Mouse (Mus musculus) adrenal gland, adult 18-20 months (tissue): ENCODE data around the gene Ifnb1. TPM values are rescaled to one million over a fixed set of nuclear protein-coding genes. Genes with fewer than 3 reads are reported as not detected.
"Not testable (repeated sequence)": the region's sequence is repeated elsewhere in the genome, so short reads cannot be mapped to it uniquely, and the experiment has no call there.

Source experiments
- DNase-seq, 2 experiments: peaks; one replicate each; pipeline ENCODE4 v3.0.0; 2021 to 2022; ENCODE audit warnings: low spot score in 2 of 2
- long read RNA-seq, 2 experiments: library from polyadenylated mRNA; stranded (forward); transcript quantifications; one replicate each; pipeline ENCODE4 v2.0.0; 2021
- total RNA-seq, 2 experiments: library from RNA; stranded (reverse); gene quantifications; 1 replicate in 1 of 2; 2 replicates in 1 of 2; pipeline ENCODE4 v1.2.3; 2021

The Ifnb1 gene
- total RNA-seq, result not detected
- long read RNA-seq, experiment 1, result 0 reads
- long read RNA-seq, experiment 2, result 0 reads

- DNase-seq, result no peak
Observed at GRCm38 (mm10) chr4:88522674-88523073, at the start of gene Ifnb1. TSS of gene Ifnb1 (minus strand) at chr4:88522774.

DNA sequence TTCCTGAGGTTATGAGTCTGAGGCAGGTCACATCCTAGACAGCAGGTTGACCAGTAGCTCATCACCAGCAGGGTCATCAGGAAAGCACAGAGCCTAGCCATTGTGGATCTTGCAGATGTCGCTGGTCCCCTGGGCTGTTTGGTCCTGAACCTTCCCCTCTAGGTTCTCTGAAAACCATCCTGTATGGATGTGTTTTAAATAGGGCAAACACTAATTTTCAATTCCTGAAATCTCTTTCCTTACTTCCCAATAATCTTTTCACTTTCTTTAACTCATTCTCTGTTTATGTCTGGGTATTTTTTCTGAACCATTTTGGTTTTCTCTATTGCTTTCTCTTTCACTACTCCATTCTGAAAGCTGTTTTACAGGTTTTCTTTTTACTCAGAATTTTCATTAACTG is 49.1 kb upstream of the Ifnb1 start, which contains the start of gene Ifna14:
TSS of gene Ifna14 (minus strand) at position 101 of the 400 bp plus-strand sequence.
- no peak for DNase-seq

DNA sequence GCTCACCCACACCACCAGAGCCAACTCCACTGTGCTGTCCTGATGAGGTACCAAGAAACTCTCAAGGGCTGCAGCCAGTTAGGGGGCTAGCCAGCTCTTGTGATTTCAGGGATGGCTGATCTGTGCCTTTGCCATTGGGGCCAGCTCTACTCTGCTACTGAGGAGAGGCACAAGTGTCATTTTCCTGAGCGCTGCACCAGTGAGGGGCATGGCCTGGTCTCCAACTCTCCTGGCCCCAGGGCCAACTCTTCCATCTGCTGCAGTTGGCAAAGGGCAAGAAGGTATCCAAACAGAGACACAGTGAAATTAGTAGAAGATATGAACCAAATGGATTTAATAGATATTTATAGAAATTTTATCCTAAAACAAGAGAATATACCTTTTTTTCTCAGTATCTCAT is 39.2 kb upstream of the Ifnb1 start:
- DNase-seq, result no peak

DNA sequence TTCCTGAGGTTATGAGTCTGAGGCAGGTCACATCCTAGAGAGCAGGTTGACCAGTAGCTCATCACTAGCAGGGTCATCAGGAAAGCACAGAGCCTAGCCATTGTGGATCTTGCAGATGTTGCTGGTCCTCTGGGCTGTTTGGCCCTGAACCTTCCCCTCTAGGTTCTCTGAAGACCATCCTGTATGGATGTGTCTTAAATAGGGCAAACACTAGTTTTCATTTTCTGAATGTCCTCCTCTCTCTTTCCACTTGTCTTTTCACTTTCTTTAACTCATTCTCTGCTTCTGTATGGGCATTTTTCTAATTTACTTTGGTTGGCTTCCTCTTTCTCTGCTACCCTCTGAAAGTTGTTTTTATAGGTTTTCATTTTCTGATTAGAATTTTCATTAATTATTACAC is 35.6 kb upstream of the Ifnb1 start, which contains the start of gene Ifna15:
TSS of gene Ifna15 (minus strand) at position 101 of the 400 bp plus-strand sequence.
- not testable (repeated sequence) for DNase-seq

DNA sequence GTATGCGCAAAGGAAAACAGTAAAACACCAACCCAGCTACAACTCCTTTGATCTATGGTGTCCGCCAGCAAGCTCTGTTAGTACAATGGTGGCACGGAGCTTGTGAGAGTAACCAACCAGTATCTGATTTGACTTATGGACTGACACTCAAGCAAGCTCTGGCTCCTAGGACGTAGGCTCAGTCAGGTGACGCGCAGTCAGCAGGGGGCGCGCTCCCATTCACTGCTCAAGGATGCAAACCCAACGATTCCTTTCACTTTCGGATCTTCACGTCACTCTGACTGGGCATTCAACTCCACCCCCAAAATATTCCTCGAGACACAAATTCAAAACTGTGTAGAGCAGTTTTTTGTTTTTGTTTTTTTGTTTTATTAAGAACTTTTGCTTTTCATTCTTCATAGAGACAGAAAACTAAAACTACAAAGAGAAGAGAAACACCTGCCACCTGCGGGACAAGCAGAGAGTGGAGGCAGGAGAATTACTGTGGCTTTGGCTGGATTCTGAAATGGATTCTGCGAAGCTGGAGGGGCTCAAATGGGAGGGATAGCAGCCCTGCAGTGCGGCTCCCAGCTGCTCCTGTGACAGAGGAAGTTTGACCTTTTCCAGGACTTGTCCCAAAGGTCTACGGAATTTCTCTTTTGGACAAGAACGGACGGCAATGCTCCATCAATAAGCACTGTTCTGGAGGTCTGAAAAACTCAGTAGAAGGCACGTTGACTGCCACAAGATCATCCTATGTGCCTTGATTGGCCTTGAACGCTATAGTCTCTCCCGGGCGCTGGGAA is 27.8 kb upstream of the Ifnb1 start:
- peak; percentile 69 to 76 for DNase-seq

- no peak for DNase-seq
Observed at GRCm38 (mm10) chr4:88547986-88548385, 25.4 kb upstream of the Ifnb1 start.

GRCm38 (mm10) chr4:88543649-88544234 is 21.2 kb upstream of the Ifnb1 start:
- DNase-seq, result no peak

- DNase-seq, result no peak
Observed at GRCm38 (mm10) chr4:88537328-88537727, 14.8 kb upstream of the Ifnb1 start.

- DNase-seq, result peak; percentile 31 to 33
Observed at GRCm38 (mm10) chr4:88536640-88537039, 14.1 kb upstream of the Ifnb1 start.

GRCm38 (mm10) chr4:88535742-88536141 is 13.2 kb upstream of the Ifnb1 start:
- no peak for DNase-seq

DNA sequence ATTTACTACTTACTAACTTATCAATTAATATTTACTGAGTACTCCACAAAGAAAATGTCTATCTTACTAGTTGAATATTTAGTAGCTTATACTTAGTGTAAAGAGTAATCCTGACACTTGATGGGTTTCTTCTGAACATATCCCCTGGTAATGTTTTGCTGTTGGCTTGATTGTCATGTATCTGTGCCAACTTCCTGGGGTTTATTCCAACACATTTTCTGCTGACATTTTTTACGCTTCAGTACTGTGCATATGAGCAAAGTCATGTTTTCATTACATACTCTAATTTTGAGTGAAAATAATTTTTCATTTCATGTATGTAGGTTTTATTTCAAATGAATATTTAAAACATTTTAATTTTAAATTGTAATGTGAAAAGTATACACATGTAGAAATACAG is 12.3 kb upstream of the Ifnb1 start:
- no peak for DNase-seq

GRCm38 (mm10) chr4:88533499-88533898 is 10.9 kb upstream of the Ifnb1 start:
- no peak for DNase-seq

- DNase-seq, result no peak
Observed at GRCm38 (mm10) chr4:88530892-88531291, 8.3 kb upstream of the Ifnb1 start.

- DNase-seq, result no peak
Observed at GRCm38 (mm10) chr4:88530271-88530670, 7.7 kb upstream of the Ifnb1 start.

DNA sequence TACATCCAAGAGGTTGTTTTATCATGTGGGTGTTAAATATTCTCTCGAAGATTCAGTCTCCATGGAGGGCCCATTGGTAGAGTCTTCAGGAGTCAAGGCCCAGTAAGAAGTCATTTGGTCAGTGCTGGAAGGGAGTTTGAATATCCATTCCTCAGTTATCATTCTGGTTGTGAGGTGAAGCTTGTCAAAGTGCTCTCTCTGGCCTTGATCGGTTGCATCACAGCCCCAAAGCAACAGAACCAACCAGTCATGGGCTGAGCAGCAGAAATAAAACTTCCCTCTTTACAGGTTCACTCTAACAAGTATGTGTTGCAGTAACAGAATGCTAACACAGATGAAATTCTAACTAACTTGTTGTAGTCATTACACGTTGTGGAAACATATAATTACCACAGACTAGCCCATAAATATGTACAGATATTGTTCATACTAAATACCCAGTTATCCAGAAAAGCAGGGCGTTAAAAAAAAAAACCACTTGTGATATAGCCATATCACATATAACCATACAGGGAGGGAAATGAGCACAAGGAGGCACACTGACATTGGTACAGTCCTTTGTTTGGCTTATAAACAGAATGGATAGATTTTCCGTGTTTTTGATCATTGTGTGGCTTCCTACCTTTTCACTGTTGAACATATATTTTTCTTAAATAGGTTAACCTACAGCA is 3.9 kb upstream of the Ifnb1 start:
- no peak for DNase-seq

GRCm38 (mm10) chr4:88525393-88525792 is 2.8 kb upstream of the Ifnb1 start:
- no peak for DNase-seq

DNA sequence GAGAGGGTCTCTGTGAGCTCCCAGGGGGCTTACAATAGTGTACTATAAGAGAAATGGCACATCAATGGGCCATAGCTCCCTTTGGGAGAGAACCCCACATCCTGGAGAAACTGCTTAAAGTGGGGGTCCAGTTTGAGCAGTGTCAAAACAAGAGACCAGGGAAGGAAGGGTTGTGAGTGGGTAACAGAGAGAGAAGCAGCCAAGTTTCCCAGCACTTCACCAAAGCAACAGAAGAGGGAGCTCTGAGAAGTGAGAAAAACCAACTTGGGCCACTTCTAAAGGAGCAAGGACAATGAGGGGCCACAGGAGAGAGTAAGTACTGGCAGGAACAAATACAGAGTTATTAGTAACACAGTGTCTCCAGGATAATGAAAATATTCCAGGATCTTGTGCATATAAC is 667 bp upstream of the Ifnb1 start:
- DNase-seq, result peak in 1 of 2 experiments; percentile 34

GRCm38 (mm10) chr4:88517957-88518356 is 4.6 kb downstream of the Ifnb1 start:
- no peak for DNase-seq

DNA sequence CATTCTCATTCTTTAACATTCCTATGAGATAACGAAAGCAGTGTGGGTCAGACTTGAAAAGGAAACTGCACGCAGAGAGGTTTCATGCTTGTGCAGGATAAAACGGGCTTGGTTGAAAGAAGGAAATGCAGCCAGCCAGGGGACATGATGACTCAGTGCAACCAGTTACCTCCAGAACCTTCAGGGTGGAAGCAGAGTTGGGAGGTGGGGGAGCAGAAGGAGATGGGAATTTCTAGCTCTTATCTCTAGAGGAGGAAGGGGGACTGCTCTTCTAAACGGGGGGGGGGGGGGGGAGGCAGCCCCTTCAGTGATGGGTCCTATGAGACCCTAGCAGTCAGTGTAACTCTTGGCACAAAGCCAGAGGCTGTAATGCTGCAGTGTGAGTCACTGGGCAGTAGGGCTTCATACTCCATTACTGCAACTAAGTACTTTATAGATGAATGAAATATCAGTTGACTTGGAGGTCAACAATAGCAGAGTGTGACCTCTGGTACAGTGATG is 6.8 kb downstream of the Ifnb1 start:
- DNase-seq, result peak; percentile 30 to 33

GRCm38 (mm10) chr4:88515250-88515649 is 7.3 kb downstream of the Ifnb1 start:
- DNase-seq, result no peak

DNA sequence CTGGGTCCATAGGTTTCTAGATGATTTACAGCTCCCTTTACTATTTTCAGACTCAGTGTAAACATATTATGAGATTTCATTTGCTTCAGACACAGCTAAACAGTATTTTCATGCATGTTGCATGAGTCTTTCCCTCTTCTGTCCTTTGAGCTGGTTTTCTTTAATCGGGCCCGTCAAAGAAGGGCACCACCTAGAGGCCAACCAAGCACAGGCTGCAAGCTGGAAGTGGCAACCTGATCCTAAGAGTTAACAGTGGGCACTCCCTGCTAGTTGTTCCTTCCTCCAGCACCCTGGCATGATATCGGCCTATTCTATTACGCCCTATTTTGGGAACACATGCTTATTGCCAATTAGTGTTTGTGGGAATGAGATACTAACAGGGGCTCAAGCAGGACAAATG is 8.2 kb downstream of the Ifnb1 start:
- peak; percentile 38 to 52 for DNase-seq

DNA sequence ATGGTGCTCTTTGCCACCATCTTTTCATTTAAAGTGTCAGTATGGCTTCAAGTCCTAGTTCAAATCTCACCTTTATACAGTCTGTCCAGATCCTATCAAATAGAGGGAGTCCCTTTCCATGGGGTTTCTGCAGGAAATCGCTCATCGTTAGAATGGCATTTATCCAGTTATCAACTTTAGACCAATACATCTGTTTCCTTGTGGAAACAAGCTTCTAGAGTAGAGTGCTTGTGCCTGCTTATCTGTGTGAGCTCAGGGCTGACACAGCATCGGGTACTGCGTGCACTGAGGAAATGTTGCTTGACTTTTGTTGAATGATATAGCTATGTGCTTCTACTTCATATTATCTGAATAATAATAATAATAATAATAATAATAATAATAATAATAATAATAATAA is 8.8 kb downstream of the Ifnb1 start:
- no peak for DNase-seq
